Mouse (Mus musculus): ENCODE data around the gene Cdca5. TPM values are rescaled to one million over a fixed set of nuclear protein-coding genes. Genes with fewer than 3 reads are reported as not detected.

Gene Cdca5
- polyA plus RNA-seq, 1 experiment from 2014 or later: 39.0 TPM

Small RNA genes within 50 kb of the gene (microRNA-seq; reads per million reads assigned to microRNA genes)
- gene Mir6988: 0.78 reads per million

Other genes starting within 250 kb of the Cdca5 start
- 18.3 and 18.6 TPM in 2 replicates for gene Frmd8, start 209.7 kb upstream of the Cdca5 start, polyA plus RNA-seq (2014; fragmentation: Nextera tagmentation; extraction: Ambion mirVana)
- 1.8 and 2.8 TPM in 2 replicates for gene Slc25a45, start 207.2 kb upstream of the Cdca5 start, polyA plus RNA-seq (2014; fragmentation: Nextera tagmentation; extraction: Ambion mirVana)
- gene Tigd3, start 190.8 kb upstream of the Cdca5 start, polyA plus RNA-seq (2014; fragmentation: Nextera tagmentation; extraction: Ambion mirVana): 3.1 and 3.2 TPM in 2 replicates
- gene Dpf2, start 172.0 kb upstream of the Cdca5 start, polyA plus RNA-seq (2014; fragmentation: Nextera tagmentation; extraction: Ambion mirVana): 132 and 148 TPM in 2 replicates
- 7.3 and 7.4 TPM in 2 replicates for gene Cdc42ep2, start 160.2 kb upstream of the Cdca5 start, polyA plus RNA-seq (2014; fragmentation: Nextera tagmentation; extraction: Ambion mirVana)
- gene Pola2, start 120.8 kb upstream of the Cdca5 start, polyA plus RNA-seq (2014; fragmentation: Nextera tagmentation; extraction: Ambion mirVana): 68.9 and 73.2 TPM in 2 replicates
- not detected in 2 replicates for gene Slc22a20, start 98.8 kb upstream of the Cdca5 start, polyA plus RNA-seq (2014; fragmentation: Nextera tagmentation; extraction: Ambion mirVana)
- 16.1 and 16.6 TPM in 2 replicates for gene Capn1, start 69.1 kb upstream of the Cdca5 start, polyA plus RNA-seq (2014; fragmentation: Nextera tagmentation; extraction: Ambion mirVana)
- gene Syvn1, start 38.4 kb upstream of the Cdca5 start, polyA plus RNA-seq (2014; fragmentation: Nextera tagmentation; extraction: Ambion mirVana): 24.8 and 27.5 TPM in 2 replicates
- 75.5 and 77.4 TPM in 2 replicates for gene Mrpl49, start 27.2 kb upstream of the Cdca5 start, polyA plus RNA-seq (2014; fragmentation: Nextera tagmentation; extraction: Ambion mirVana)
- gene Fau, start 27.1 kb upstream of the Cdca5 start, polyA plus RNA-seq (2014; fragmentation: Nextera tagmentation; extraction: Ambion mirVana): 902 and 945 TPM in 2 replicates
- gene Znhit2, start 23.8 kb upstream of the Cdca5 start, polyA plus RNA-seq (2014; fragmentation: Nextera tagmentation; extraction: Ambion mirVana): 27.6 and 30.8 TPM in 2 replicates
- 24.8 and 24.9 TPM in 2 replicates for gene Tm7sf2, start 16.6 kb upstream of the Cdca5 start, polyA plus RNA-seq (2014; fragmentation: Nextera tagmentation; extraction: Ambion mirVana)
- gene Vps51, start 7.8 kb upstream of the Cdca5 start, polyA plus RNA-seq (2014; fragmentation: Nextera tagmentation; extraction: Ambion mirVana): 60.1 and 66.7 TPM in 2 replicates
- not detected in 2 replicates for gene Tmem262, start 5.0 kb upstream of the Cdca5 start, polyA plus RNA-seq (2014; fragmentation: Nextera tagmentation; extraction: Ambion mirVana)
- gene Gm28374, start 2.7 kb upstream of the Cdca5 start, polyA plus RNA-seq (2014; fragmentation: Nextera tagmentation; extraction: Ambion mirVana): 1.0 and 2.1 TPM in 2 replicates
- gene Zfpl1, start within 50 bp of the Cdca5 start, polyA plus RNA-seq (2014; fragmentation: Nextera tagmentation; extraction: Ambion mirVana): 77.7 and 81.6 TPM in 2 replicates
- gene AC131692.1, start 9.4 kb downstream of the Cdca5 start, polyA plus RNA-seq (2014; fragmentation: Nextera tagmentation; extraction: Ambion mirVana): 0.42 and 0.62 TPM in 2 replicates
- gene Naaladl1, start 20.8 kb downstream of the Cdca5 start, polyA plus RNA-seq (2014; fragmentation: Nextera tagmentation; extraction: Ambion mirVana): 0.54 and 0.64 TPM in 2 replicates
- 45.4 and 47.9 TPM in 2 replicates for gene Sac3d1, start 33.7 kb downstream of the Cdca5 start, polyA plus RNA-seq (2014; fragmentation: Nextera tagmentation; extraction: Ambion mirVana)
- 27.6 and 30.6 TPM in 2 replicates for gene Snx15, start 43.3 kb downstream of the Cdca5 start, polyA plus RNA-seq (2014; fragmentation: Nextera tagmentation; extraction: Ambion mirVana)
- 0.23 and 0.34 TPM in 2 replicates for gene Batf2, start 56.0 kb downstream of the Cdca5 start, polyA plus RNA-seq (2014; fragmentation: Nextera tagmentation; extraction: Ambion mirVana)
- 101 and 107 TPM in 2 replicates for gene Arl2, start 56.6 kb downstream of the Cdca5 start, polyA plus RNA-seq (2014; fragmentation: Nextera tagmentation; extraction: Ambion mirVana)
- gene Majin, start 99.4 kb downstream of the Cdca5 start, polyA plus RNA-seq (2014; fragmentation: Nextera tagmentation; extraction: Ambion mirVana): not detected in 2 replicates
- gene Gpha2, start 141.4 kb downstream of the Cdca5 start, polyA plus RNA-seq (2014; fragmentation: Nextera tagmentation; extraction: Ambion mirVana): 0.90 TPM in 1 of 2 replicates, not detected in the other
- 22.1 and 23.5 TPM in 2 replicates for gene Ppp2r5b, start 150.9 kb downstream of the Cdca5 start, polyA plus RNA-seq (2014; fragmentation: Nextera tagmentation; extraction: Ambion mirVana)
- gene Atg2a, start 156.7 kb downstream of the Cdca5 start, polyA plus RNA-seq (2014; fragmentation: Nextera tagmentation; extraction: Ambion mirVana): 9.2 and 10.4 TPM in 2 replicates
- gene Ehd1, start 191.7 kb downstream of the Cdca5 start, polyA plus RNA-seq (2014; fragmentation: Nextera tagmentation; extraction: Ambion mirVana): 44.9 and 46.2 TPM in 2 replicates
- gene Cdc42bpg, start 221.5 kb downstream of the Cdca5 start, polyA plus RNA-seq (2014; fragmentation: Nextera tagmentation; extraction: Ambion mirVana): 2.2 and 2.3 TPM in 2 replicates
- 40.0 and 41.3 TPM in 2 replicates for gene Men1, start 250.0 kb downstream of the Cdca5 start, polyA plus RNA-seq (2014; fragmentation: Nextera tagmentation; extraction: Ambion mirVana)